Mouse (Mus musculus) lung, embryonic 14.5 days (tissue): ENCODE data around the gene Trim65. TPM values are rescaled to one million over a fixed set of nuclear protein-coding genes. Genes with fewer than 3 reads are reported as not detected.

ENCODE experiments used
- ATAC-seq: fragments of 200-750 bp; cut with Nextera tagmentation; 2 replicates; pipeline ENCODE4 v1.8.0; 2017; ENCODE audit warnings: mild to moderate bottlenecking, moderate TSS enrichment, moderate library complexity; ENCODE audit not compliant: insufficient read depth
- DNase-seq: peaks from one replicate; pipeline ENCODE4 v3.0.0-alpha.2; 2015
- H3K27ac ChIP-seq: fragments of 300-500 bp; sonication (generic); 2 replicates; pipeline ENCODE4 v1.5.1; 2014; ENCODE audit warnings: low read depth, mild to moderate bottlenecking, moderate library complexity
- H3K27me3 ChIP-seq: fragments of 300-500 bp; sonication (generic); 2 replicates; pipeline ENCODE4 v1.6.1; 2014; ENCODE audit warnings: low read length, control low read depth; ENCODE audit not compliant: insufficient read depth
- H3K36me3 ChIP-seq: fragments of 300-500 bp; sonication (generic); 2 replicates; pipeline ENCODE4 v1.6.1; 2014; ENCODE audit warnings: control low read depth; ENCODE audit not compliant: insufficient read depth
- H3K4me1 ChIP-seq: fragments of 300-500 bp; sonication (generic); 2 replicates; pipeline ENCODE4 v1.6.1; 2014; ENCODE audit warnings: antibody characterized with exemption, control low read depth; ENCODE audit not compliant: insufficient read depth
- H3K4me2 ChIP-seq: fragments of 300-500 bp; sonication (generic); 2 replicates; pipeline ENCODE4 v1.6.1; 2014; ENCODE audit warnings: mild to moderate bottlenecking
- H3K4me3 ChIP-seq: fragments of 300-500 bp; sonication (generic); 2 replicates; pipeline ENCODE4 v1.5.1; 2014; ENCODE audit warnings: low read depth, low read length
- H3K9ac ChIP-seq: fragments of 300-500 bp; sonication (generic); 2 replicates; pipeline ENCODE4 v1.6.1; 2014
- H3K9me3 ChIP-seq: fragments of 300-500 bp; sonication (generic); 2 replicates; pipeline ENCODE4 v1.6.1; 2016; ENCODE audit warnings: low read depth, low read length, control low read depth
- CTCF ChIP-seq: IDR thresholded peaks from 2 replicates; pipeline ENCODE4 v1.5.1; 2016; ENCODE audit warnings: antibody characterized with exemption, low read depth
- WGBS: fragments of 180-500 bp; shearing (Covaris S2); extraction: QIAGEN DNeasy Blood & Tissue Kit; methylation state at CpG from one replicate; pipeline ENCODE4 v1.1.7; 2014; 5-methylcytosine and 5-hydroxymethylcytosine counted together
- polyA plus RNA-seq: library from polyadenylated mRNA; unstranded; fragments of >200 nt; fragmentation: Nextera tagmentation; extraction: Ambion mirVana; gene quantifications from 2 replicates; pipeline ENCODE4 v1.2.1, GENCODE M21; 2014

Trim65 gene
- polyA plus RNA-seq, 1 experiment from 2014 or later, result 3.9 TPM

- Histone ChIP-seq H3K27ac (no peak overlapping the region), H3K36me3 (no peaks in the 10 kb centered on the region), H3K9me3 (no peaks in the 10 kb centered on the region), H3K4me3 (peak overlapping the region; percentile 53), H3K27me3 (peaks cover 41% of the 10 kb centered on the region), H3K4me1 (peaks cover 34% of the 10 kb centered on the region), H3K4me2 (peak overlapping the region; percentile 73), H3K9ac (peak overlapping the region; percentile 13)
- ATAC-seq, result no peak
- no peak for TF ChIP-seq CTCF
- DNase-seq, result no peak
- WGBS, result 26% methylated on average over 19 of the region's 19 CpGs
These were observed 23.1 kb downstream of the Trim65 start for GRCm38 (mm10) chr11:116107777-116108285.

GRCm38 (mm10) chr11:116106963-116107776 is 23.8 kb downstream of the Trim65 start:
- Histone ChIP-seq H3K36me3 (no peaks in the 10 kb centered on the region), H3K27ac (no peak overlapping the region), H3K9me3 (no peaks in the 10 kb centered on the region), H3K4me1 (peaks cover 37% of the 10 kb centered on the region), H3K9ac (no peak overlapping the region), H3K4me2 (peak overlapping the region; percentile 73), H3K27me3 (peaks cover 41% of the 10 kb centered on the region), H3K4me3 (no peak overlapping the region; the same call in 1 of the 2 replicates)
- ATAC-seq (no peak), DNase-seq (no peak)
- 29% methylated on average over 14 of the region's 14 CpGs for WGBS
- peak; percentile 35 for TF ChIP-seq CTCF

DNA sequence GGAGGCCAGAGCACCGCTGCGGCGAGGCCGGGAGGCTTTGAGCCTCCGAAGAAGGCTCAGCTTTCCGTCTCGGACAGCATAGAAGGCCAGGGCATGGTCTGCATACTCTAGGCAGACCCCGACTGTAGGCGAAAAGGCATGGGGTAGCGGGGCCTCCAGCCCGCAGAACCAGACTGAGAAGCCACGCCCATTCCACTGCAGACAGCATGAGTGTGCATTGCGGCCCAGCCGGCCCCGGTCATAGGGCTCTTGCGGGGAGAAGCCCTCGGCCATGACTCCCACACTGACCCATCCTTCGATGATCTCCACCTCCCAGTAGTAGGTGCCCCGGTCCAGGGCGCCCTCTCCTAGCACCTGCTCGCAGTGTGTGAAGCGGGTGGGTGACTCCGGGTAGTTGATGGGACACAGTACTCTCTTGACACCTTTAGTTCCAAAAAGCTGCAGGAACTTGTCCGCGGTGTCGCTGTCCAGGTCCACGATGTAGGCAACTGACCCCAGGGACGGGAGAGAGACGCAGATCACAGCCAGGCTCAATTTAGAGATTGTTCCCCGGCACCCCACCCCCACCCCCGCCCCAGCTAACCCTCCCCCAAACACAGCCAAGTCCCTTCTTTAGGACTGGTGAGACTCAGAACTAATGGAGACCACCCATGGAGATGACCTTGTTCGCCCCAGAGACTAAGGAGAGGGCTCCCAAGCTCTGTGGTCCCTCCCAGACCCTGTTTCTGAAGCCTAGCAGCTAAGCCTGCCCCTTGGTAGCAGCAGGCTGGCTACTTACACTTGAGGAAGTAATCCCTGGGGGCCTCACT is 24.6 kb downstream of the Trim65 start:
- TF ChIP-seq CTCF, result no peak
- peak overlapping the region; percentile 6 for H3K9ac ChIP-seq
- WGBS, result 23% methylated on average over 32 of the region's 32 CpGs
- no peaks in the 10 kb centered on the region for H3K9me3 ChIP-seq
- no peak overlapping the region for H3K27ac ChIP-seq
- H3K4me1 ChIP-seq, result peaks cover 44% of the 10 kb centered on the region
- peaks cover 41% of the 10 kb centered on the region for H3K27me3 ChIP-seq
- H3K4me3 ChIP-seq, result peak overlapping the region; percentile 2; the same call in 1 of the 2 replicates
- H3K36me3 ChIP-seq, result no peaks in the 10 kb centered on the region
- peak overlapping the region; percentile 51 for H3K4me2 ChIP-seq
- DNase-seq (peak; percentile 59), ATAC-seq (no peak)

DNA sequence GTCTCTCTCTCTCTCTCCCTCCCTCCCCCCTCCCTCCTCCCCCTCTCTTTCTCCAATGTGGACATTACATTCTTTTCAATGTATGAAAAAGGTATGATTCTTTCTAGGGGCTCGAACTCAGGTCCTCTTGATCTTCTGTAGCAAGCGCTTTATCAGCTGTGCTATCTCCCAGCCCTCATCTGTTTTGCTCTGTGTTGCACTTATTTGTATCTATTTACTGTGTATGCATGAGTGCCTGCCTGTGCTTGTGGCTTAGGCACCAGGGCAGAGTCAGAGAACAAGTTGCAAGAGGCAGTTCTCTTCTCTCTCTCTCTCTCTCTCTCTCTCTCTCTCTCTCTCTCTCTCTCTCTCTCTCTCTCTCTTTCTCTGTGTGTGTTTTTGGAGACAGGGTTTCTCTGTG is 25.9 kb downstream of the Trim65 start:
- no peak for ATAC-seq
- Histone ChIP-seq H3K4me2 (no peak overlapping the region), H3K4me1 (peaks cover 52% of the 10 kb centered on the region), H3K27ac (no peak overlapping the region), H3K36me3 (no peaks in the 10 kb centered on the region), H3K27me3 (peaks cover 35% of the 10 kb centered on the region), H3K4me3 (no peak overlapping the region), H3K9ac (no peak overlapping the region), H3K9me3 (no peaks in the 10 kb centered on the region)
- TF ChIP-seq CTCF, result no peak
- WGBS, result 89% methylated on average over 2 of the region's 2 CpGs
- no peak for DNase-seq

DNA sequence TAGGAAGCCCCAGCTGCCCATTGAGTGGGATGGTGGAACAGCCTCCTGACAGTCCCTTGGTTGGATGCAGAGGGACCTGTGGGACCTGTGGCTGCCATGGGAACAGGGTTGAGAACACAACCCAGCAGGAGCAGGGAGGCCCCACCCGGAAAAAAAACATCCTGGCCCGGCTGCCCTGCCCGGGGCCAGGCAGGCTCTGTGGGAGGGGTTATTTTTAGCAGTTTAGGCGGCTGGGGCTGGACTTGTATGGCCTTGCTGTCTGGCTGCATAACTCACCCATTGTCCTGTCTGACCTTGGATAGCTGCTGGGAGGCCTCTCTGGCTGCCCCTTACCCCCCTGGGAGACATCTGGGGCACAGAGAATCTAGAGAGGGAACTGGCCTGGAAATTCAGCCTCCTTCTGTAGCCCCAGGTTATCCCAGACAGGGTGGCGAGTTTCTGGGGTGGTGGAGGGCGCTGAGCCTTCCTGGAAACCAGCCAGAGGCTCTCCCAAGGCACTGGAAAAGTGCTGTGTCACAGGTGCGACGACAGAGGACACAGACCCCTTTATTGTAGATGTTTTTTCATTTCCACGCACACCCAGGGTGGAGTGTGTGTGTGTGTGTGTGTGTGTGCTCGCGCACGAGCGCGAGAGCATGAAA is 26.8 kb downstream of the Trim65 start:
- Histone ChIP-seq H3K36me3 (no peaks in the 10 kb centered on the region), H3K4me3 (no peak overlapping the region), H3K27me3 (peaks cover 26% of the 10 kb centered on the region), H3K9me3 (no peaks in the 10 kb centered on the region), H3K9ac (no peak overlapping the region), H3K27ac (peak overlapping the region; percentile 68), H3K4me2 (0 out of 2 replicates have a peak overlapping the region, but pooled peaks have one; percentile 5), H3K4me1 (peaks cover 49% of the 10 kb centered on the region)
- no peak for TF ChIP-seq CTCF
- WGBS, result 37% methylated on average over 14 of the region's 14 CpGs
- DNase-seq (peak; percentile 70), ATAC-seq (peak; percentile 44; the same call in 1 of the 2 replicates)

DNA sequence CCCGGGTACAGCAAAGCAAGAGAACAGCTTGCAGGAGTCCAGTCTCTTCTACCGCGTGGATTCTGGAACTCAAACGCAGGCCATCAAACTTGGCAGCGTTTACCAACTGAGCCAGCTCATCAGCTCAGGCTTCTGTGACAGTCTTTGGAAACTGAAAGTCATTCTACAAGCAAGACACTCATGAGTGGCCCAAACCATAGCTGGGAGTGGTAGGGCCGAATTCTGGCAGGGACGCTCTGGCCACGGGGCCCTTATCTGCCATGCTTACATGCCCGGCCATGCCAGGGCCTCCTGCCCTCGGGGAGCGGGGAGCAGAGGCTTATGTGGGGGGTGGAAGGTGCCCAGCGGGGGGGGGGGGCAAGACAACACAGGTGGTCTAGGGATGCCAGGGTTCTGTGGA is 27.4 kb downstream of the Trim65 start:
- H3K9ac ChIP-seq, result no peak overlapping the region
- H3K4me3 ChIP-seq, result no peak overlapping the region
- H3K27ac ChIP-seq, result peak overlapping the region; percentile 68
- DNase-seq (no peak), ATAC-seq (no peak)
- H3K4me1 ChIP-seq, result peaks cover 49% of the 10 kb centered on the region
- H3K36me3 ChIP-seq, result no peaks in the 10 kb centered on the region
- no peak overlapping the region for H3K4me2 ChIP-seq
- peaks cover 20% of the 10 kb centered on the region for H3K27me3 ChIP-seq
- TF ChIP-seq CTCF, result no peak
- no peaks in the 10 kb centered on the region for H3K9me3 ChIP-seq
- WGBS, result 69% methylated on average over 12 of the region's 12 CpGs
